Mouse (Mus musculus) right cerebral cortex, postnatal 14 days (tissue): Measurements from ENCODE around the gene Crygs.
"Not testable (repeated sequence)": the region's sequence is repeated elsewhere in the genome, so short reads cannot be mapped to it uniquely, and the experiment has no call there.

ENCODE experiments used
- DNase-seq: peaks from one replicate; pipeline ENCODE4 v3.0.0; 2022

Gene Crygs

DNA sequence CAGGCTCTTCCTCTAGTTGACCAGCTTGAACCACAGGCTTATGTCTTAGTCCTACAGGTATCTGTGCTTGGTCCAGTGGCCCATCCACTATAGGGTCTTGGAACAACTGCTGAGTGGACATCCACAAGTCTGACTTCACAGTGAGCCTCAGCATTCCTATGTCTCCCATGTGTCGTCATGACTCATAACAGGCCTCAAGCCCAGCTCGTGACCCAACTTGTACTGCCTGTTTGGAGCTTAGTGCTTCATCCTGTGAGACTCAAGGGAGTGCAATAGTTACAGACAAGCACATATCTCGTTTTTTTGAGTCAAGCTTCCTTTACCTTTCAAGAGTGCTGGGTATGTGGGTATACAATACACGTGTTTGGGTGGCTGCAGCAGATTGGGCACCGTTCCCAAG is 28.7 kb downstream of the Crygs start:
- DNase-seq = no peak

DNA sequence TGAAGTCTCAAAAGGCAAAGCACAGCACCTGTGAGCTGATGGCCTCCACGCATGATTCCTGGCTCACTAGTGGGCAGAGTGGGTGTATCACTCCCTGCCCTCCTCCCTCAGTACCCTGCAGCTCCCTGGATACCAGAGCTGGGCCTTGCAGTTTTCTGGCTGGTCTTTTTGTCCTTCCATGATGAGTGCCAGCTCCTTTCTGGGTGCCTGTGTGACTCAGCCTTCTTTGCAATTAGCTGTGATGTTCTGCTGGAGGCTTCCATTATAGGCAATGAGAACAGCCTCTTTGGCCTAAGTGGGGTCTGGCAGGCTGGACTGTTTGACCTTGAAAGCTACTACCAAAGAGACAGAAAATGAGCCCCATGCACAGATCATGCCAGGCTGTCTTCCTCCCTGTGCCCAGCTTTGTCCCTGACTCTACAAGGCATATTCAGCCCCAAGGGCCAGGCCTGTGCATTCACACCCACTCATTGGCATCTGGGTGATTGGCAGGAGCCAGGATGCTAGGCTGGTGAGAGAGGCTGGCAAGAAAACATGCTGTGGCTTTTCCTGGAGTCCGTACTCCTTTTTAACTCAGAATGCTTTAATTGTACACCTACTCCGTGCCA is 32.0 kb downstream of the Crygs start:
- DNase-seq = no peak

DNA sequence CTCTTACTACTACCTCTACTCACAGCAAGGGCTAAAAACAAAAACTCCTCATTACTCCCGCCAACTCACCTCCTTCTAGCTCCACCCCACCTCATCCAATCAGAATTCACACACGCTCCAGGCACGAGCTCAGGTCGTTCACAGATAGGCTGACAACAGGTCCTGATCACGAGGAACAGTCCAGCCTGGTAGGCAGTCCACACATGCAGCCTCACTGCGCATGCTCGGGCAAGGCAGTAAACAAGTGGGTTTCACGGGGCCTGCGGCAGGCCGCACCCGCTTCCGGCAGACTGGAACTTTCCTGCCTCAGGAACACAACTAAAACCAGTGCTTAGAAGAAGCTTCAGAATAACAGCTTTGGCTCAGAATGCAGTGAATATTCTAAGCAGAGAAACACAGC is 33.1 kb downstream of the Crygs start:
- not testable (repeated sequence) for DNase-seq

DNA sequence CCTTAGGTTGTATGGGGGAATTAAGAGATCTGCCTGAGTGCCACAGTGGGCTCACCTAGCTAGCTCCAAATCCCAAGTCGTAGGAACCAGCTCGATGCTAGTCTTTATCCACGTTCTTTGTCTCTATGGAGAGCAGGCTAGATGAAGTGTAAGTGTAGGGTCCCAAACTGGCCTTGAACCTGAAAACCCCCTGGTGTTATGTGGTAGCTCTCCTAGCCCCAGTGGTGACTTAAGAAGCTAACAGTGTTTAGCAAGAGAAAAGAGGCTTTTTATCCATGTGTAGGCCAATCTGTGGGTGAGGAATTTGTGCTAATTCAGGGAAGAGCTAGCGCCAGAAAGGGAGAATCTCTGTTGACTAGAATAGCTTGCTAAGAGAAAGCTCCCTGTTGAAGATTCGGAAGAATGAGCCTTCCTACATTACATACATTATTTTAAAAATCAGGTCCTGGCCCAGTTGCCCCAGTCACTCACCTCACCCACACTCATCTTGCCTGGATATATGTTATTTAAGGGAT is 35.8 kb downstream of the Crygs start:
- DNase-seq = no peak

DNA sequence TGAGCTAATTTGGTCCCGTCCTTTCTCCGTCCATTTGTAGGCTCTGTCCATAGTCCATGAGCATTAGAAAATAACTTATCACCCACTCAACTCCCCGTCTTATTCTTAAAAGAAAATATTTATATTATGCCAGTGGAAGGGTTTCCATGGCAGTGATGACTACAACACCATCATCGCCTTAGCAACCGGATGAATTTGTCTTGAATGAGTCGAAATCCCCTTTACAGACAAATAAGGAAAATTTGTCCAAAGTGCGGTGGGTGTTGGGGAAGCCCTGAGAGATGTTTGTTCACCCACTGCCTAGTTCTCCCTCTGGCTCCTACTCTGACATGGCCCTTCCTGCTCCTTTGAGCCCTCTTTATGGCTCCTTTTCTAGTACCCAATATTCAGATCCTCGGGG is 42.7 kb downstream of the Crygs start:
- no peak for DNase-seq

DNA sequence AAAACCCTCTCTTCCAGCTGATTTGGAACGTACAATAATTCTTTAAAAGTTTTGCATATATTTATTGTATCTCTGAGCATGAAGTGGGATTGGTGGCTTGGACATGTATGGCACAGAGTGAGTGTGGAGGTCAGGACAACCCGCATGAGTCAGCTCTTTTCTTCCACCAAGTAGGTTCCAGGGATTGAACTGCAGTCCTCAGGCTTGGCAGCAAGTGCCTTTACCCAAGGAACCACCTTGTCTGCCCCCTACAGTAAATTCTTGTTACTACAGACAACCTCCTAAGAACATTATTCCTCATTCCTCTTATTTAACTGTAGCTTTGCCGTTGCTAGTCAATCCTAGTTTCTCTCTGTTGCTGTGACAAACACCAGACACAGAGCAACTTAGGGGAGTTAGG is 44.0 kb downstream of the Crygs start:
- DNase-seq = no peak

DNA sequence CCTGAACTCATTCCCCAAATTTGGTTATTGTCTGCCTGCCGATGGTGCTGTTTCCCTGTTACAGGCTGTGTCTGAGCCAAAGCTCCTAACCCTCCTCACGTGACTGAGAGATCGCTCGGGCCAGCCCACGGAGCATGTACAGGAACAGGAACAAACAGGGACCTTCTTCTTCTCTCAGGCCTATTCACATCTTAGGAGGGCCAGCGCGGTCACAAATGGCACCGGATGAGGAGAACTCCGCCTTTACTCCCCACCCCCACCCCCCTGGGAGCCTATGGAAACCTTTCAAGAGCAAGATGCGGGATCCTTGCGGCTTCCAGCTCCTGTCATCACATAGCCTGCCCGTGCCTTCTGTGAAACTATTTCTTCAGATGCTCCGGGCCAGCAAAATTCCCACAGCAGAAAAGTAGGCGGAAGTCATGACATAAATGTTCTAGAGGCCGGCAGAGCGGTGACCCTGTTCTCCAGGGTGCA is 44.6 kb downstream of the Crygs start:
- no peak for DNase-seq

DNA sequence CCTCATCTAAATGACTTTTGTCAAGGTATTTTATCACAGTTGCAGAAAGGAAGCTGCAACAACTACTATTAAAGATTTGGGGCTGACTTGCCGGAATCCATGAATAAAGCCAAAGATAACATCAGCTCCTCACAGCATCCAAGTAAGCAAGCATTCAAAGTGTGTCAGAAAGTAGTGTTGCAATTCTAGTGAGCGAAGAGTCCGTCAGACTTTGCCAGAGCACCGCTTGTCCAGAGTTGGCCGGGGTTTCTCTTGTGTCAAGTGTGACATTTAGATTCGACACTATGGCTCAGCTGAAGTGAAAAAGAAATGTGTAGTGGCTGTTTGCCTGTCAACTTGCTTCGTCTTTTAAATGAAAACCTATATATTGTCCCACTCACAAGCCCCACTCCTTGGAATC is 45.8 kb downstream of the Crygs start:
- no peak for DNase-seq
